Mouse (Mus musculus) olfactory bulb, adult 2 months (tissue): ENCODE data around the gene Ganab. TPM values are rescaled to one million over a fixed set of nuclear protein-coding genes. Genes with fewer than 3 reads are reported as not detected.

ENCODE experiments used
- H3K27ac ChIP-seq: fragments of 200-500 bp; 2 replicates; pipeline ENCODE4 v1.5.1; 2012; ENCODE audit warnings: low read depth, low read length; ENCODE audit not compliant: insufficient read depth
- H3K4me1 ChIP-seq: fragments of 200-500 bp; 2 replicates; pipeline ENCODE4 v1.6.1; 2012; ENCODE audit warnings: low read length; ENCODE audit not compliant: control insufficient read depth, insufficient read depth
- H3K4me3 ChIP-seq: fragments of 200-500 bp; 2 replicates; pipeline ENCODE4 v1.5.1; 2012; ENCODE audit warnings: mild to moderate bottlenecking, low read depth, low read length, moderate library complexity; ENCODE audit not compliant: insufficient read depth
- CTCF ChIP-seq: fragments of 200-500 bp; IDR thresholded peaks from 2 replicates; pipeline ENCODE4 v1.5.1; 2012; ENCODE audit warnings: low read depth, mild to moderate bottlenecking, low read length, moderate library complexity; ENCODE audit not compliant: insufficient read depth
- POLR2A ChIP-seq: fragments of 200-500 bp; IDR thresholded peaks from 2 replicates; pipeline ENCODE4 v1.6.1; 2012; ENCODE audit warnings: mild to moderate bottlenecking, low read depth, low read length, moderate library complexity; ENCODE audit not compliant: insufficient read depth
- WGBS: fragments of 180-500 bp; shearing (Covaris S2); methylation state at CpG from one replicate; pipeline ENCODE4 v1.1.7; 2018; 5-methylcytosine and 5-hydroxymethylcytosine counted together
- polyA plus RNA-seq: library from polyadenylated mRNA; stranded (reverse); fragments of >200 nt; gene quantifications from 2 replicates; pipeline ENCODE4 v1.2.4, GENCODE M21; 2012; ENCODE audit warnings: low replicate concordance; ENCODE audit not compliant: missing spikeins, insufficient read depth, insufficient read length

Ganab gene
- polyA plus RNA-seq, 1 experiment, result not detected

- Histone ChIP-seq H3K4me1 (peaks cover 4% of the 10 kb centered on the region), H3K27ac (0 out of 2 replicates have a peak overlapping the region, but pooled peaks have one; percentile 41), H3K4me3 (peak overlapping the region; percentile 96)
- 38% methylated on average over 9 of the region's 9 CpGs for WGBS
- TF ChIP-seq CTCF, result no peak
- TF ChIP-seq POLR2A, result no peak
Measured at GRCm38 (mm10) chr19:8870838-8871237, 27.0 kb upstream of the Ganab start.

- TF ChIP-seq POLR2A (peak; percentile 57; the same call in 1 of the 2 replicates), CTCF (no peak)
- Histone ChIP-seq H3K4me3 (peak within 1 kb of the TSS; percentile 96), H3K27ac (peak within 1 kb of the TSS; percentile 57), H3K4me1 (peaks cover 4% of the 10 kb centered on the region)
- 1% methylated on average over 59 of the region's 59 CpGs for WGBS
Measured at GRCm38 (mm10) chr19:8871267-8872186, 26.3 kb upstream of the Ganab start, which contains the start of gene Ubxn1. Gene Ubxn1 (plus strand): TSS chr19:8871496.

- Histone ChIP-seq H3K4me1 (peaks cover 4% of the 10 kb centered on the region), H3K4me3 (peak overlapping the region; percentile 96), H3K27ac (no peak overlapping the region)
- 72% methylated on average over 10 of the region's 10 CpGs for WGBS
- no peak for TF ChIP-seq POLR2A
- no peak for TF ChIP-seq CTCF
Measured at GRCm38 (mm10) chr19:8872266-8872840, 25.5 kb upstream of the Ganab start.

- WGBS, result 92% methylated on average over 7 of the region's 7 CpGs
- Histone ChIP-seq H3K4me1 (peaks cover 4% of the 10 kb centered on the region), H3K27ac (no peak overlapping the region), H3K4me3 (no peak overlapping the region)
- no peak for TF ChIP-seq POLR2A
- TF ChIP-seq CTCF, result no peak
Measured at GRCm38 (mm10) chr19:8875031-8875430, 22.8 kb upstream of the Ganab start.

GRCm38 (mm10) chr19:8880311-8881033 lies 17.4 kb upstream of the Ganab start, which contains the start of gene Uqcc3:
Gene Uqcc3 (minus strand): TSS chr19:8880923.
- Histone ChIP-seq H3K4me3 (peak within 1 kb of the TSS; percentile 65), H3K4me1 (peaks cover 3% of the 10 kb centered on the region; the same call in 1 of the 2 replicates), H3K27ac (peak within 1 kb of the TSS; percentile 87)
- no peak for TF ChIP-seq CTCF
- TF ChIP-seq POLR2A, result peak; percentile 49
- WGBS, result under 1% methylated on average over 42 of the region's 42 CpGs

- Histone ChIP-seq H3K4me3 (peak overlapping the region; percentile 65), H3K4me1 (peaks cover 3% of the 10 kb centered on the region; the same call in 1 of the 2 replicates), H3K27ac (0 out of 2 replicates have a peak overlapping the region, but pooled peaks have one; percentile 17)
- 5% methylated on average over 3 of the region's 3 CpGs for WGBS
- TF ChIP-seq POLR2A (no peak), CTCF (no peak)
Measured at GRCm38 (mm10) chr19:8881034-8881392, 16.9 kb upstream of the Ganab start.

- Histone ChIP-seq H3K27ac (no peak within 1 kb of the TSS), H3K4me3 (no peak within 1 kb of the TSS), H3K4me1 (peaks cover 3% of the 10 kb centered on the region; the same call in 1 of the 2 replicates)
- 73% methylated on average over 3 of the region's 3 CpGs for WGBS
- TF ChIP-seq POLR2A, result no peak
- TF ChIP-seq CTCF, result no peak
Measured at GRCm38 (mm10) chr19:8883616-8884015, 14.3 kb upstream of the Ganab start, which contains the start of the genes Lbhd1 and Gm49403. Gene Lbhd1 (plus strand): TSS chr19:8883732. Gene Gm49403 (plus strand): TSS chr19:8883930.

GRCm38 (mm10) chr19:8886916-8887584 lies 10.8 kb upstream of the Ganab start:
- Histone ChIP-seq H3K4me3 (no peak overlapping the region), H3K4me1 (no peaks in the 10 kb centered on the region), H3K27ac (no peak overlapping the region)
- 59% methylated on average over 1 of the region's 1 CpGs for WGBS
- TF ChIP-seq CTCF, result no peak
- no peak for TF ChIP-seq POLR2A
